Mouse (Mus musculus): ENCODE measurements around the gene Anapc5.

Anapc5 gene

DNA sequence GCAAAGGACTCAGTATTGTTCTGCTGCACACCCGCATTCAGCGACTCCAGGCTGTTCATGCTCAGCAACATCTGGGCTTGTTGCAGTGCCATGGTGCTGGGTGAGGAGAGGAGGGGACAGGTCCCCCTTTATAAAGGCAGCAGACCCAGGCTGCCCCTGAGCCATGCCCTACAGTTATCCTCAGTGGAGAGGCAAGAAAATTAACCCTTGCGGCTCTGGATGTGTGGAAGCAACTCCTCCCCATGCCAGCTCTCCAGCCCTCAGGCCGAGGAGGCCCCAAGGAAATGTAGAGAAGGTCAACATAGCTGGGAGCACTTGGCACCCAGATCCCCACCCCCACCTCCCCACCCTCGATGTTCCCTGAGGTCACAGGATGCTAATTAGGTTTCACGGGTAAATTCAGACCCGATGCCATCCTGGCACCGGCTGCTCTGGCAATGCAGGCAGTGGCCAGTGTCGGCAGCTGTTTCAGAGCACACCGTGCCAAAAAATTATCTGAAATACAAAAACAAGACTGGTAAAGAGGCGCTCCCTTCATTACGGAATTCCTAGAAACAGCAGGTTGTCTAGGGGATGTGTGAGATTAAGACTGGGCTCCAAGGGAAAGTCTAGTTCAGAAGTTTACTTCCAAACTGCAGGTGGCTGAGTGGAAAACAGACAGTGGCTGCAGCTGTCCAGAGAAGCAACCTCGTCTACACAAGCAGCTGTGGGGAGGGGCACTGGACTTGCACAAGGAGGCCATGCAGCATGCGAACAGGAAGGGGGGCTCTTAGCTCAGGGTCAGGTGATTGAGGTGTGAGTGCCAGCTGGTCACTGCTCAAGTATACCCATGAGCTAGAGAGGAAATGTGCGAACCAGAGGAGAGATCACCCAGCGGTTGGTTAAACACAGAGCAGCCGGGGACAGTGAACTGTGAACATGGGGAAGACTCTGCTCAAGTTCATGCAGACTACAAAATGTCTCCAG is 21.5 kb downstream of the Anapc5 start:
- no peak for DNase-seq (ENCODE audit: extremely low read depth, insufficient read length, low spot score)

DNA sequence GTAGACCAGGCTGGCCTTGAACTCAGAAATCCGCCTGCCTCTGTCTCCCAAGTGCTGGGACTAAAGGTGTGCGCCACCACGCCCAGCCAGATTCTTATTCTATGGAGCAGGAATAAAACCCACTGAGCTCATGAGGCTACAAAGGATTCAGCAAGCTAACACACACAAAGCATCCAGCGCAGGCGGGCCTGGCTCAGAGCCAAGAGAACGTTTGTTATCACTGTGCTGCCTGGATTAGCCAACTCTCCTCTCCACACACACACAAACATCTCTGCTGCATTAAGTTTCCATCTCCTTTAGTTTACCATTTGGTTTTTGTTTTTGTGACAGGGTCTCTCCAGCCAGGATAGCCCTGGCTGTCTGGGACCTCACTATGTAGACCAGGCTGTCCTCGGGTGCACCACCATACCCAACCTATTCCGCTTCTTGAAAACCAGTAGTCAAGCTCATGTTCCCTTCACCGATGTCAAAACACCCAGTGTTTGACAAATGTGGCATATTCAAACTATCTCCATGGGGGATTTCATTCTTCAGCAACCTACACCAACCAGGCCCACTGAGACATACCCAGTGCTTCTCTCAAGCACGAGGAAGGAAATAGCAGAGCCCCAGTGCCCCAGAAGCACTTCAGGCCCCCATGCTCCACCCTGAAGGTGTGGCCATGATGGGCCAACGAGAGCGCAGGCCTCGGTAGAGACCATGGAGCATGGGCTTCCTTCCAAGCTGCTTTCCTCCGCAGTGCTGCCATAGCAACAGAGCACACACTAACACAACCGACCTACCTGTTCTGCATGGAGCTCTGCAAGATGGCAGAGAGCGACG is 22.4 kb downstream of the Anapc5 start:
- DNase-seq (ENCODE audit: extremely low read depth, insufficient read length, low spot score) = no peak

DNA sequence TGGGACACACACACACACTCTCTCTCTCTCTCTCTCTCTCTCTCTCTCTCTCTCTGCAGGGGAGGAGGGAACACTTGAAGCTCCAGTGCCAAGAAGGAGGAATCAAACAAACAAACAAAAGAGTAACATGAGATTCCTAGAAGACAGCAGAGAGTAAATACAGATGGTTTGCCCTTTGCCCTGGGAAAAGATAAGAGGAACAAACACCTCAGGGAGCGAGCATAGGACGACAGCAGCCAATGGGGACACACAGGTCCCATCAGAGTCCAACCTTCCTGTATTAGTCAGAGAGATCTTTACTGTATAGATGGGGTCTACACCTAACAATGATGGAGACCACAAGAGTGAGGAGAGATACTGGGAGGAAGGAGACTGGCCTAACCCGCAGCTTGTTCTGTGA is 23.3 kb downstream of the Anapc5 start:
- no peak for DNase-seq (ENCODE audit: extremely low read depth, insufficient read length, low spot score)

DNA sequence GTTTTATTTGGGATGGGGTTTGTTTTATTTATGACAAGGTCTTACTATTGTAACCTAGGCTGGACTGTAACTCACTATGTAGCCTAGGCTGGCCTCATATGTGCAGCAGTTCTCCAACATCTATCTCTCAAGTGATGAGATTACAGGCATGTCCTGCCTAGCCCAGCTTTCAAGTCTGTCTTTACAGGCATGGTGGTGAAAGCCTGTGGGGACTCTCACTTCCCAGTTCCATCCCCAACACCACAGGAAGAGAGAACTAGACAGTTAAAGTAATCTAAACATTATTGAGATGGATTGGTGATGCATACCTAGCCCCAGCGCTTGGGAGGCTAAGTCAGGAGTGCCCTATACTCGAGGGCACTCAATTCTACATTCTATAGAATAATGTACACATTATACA is 32.4 kb downstream of the Anapc5 start:
- no peak for DNase-seq (ENCODE audit: extremely low read depth, insufficient read length, low spot score)

DNA sequence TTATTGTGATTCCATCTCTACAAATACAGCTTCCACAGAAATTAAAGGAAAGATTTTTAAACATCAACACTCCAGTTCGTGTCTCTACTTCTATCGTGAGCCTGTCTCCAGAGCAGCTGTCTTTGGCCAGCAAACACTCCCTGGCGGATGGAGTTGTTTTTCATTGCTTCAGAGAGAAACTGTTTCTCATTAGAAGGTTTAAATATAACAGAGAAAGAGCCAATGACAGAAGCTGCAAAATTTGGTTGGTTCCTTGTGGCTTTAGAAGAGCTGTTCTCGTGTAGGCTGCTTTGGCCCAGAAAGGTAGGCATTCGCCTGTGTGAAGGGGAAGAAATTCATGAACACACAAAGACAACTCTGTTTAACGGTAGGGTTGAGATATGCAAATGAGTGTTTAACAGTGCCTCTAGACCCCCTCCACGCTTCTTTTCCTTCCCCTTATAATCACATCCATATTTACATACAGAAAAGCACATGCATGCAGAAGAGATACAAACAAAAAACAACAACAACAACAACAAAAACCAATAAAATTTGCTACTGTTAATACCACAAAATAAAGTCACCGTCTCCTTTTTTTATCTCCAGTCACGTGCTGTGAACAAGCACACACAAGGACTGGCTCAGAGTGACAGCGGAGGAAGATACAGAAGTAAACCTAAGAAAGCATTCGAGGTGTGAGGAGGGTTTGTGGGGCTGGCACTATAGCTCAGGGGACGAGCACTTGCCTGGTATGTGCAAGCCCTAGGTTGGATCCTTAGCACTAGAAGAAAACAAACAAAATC is 34.9 kb downstream of the Anapc5 start:
- DNase-seq (ENCODE audit: extremely low read depth, insufficient read length, low spot score) = no peak

DNA sequence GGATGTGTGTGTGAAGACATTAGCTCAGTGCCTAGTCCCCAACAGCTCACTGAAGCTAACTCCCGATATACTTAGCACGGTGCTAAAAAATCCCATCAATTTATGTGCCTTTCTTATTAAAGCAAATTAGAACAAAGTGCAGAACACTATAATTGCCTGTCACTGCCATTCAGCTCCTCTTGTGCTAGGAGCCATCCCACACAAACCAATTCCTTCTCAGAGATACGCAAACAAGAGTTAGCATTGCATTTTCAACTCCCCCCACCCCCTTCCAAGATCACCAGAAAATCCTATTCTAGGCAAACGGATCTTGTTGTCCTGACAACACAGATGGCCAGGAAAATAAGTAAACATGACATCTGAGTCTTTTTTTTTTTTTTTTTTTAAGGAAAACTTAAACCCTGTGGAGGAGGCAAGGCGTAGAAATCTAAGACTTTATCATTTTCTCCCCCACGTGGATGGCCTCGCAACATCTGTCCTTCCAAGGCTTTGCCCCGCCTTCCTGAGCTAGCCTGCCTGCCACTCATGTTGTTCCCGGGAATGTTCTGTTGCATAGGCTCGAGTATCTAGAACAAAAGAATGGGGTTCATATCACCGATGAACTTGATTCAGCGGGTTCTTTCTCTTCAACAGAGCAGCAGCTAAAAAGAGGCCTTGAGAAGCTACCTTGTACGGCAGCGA is 37.3 kb downstream of the Anapc5 start:
- DNase-seq (ENCODE audit: extremely low read depth, insufficient read length, low spot score) = no peak

DNA sequence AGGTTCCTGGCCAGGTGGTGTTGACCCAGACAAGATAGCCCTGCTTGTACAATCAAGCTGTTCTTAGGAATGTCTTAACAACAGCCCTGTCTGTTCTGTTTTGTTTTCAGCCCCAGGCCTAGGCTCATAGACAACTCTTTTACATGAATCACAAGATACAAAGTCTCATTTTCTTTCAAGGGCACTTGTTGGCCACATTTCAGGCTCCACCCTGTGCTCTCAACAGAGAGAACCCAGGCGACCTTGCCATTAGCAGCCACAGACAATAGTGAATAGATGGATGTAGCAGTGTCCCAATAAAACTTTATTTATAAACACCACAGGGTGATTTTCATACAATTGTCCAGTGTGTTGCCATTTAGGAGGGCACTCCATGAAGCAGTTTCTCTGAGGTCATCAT is 39.1 kb downstream of the Anapc5 start:
- no peak for DNase-seq (ENCODE audit: extremely low read depth, insufficient read length, low spot score)

DNA sequence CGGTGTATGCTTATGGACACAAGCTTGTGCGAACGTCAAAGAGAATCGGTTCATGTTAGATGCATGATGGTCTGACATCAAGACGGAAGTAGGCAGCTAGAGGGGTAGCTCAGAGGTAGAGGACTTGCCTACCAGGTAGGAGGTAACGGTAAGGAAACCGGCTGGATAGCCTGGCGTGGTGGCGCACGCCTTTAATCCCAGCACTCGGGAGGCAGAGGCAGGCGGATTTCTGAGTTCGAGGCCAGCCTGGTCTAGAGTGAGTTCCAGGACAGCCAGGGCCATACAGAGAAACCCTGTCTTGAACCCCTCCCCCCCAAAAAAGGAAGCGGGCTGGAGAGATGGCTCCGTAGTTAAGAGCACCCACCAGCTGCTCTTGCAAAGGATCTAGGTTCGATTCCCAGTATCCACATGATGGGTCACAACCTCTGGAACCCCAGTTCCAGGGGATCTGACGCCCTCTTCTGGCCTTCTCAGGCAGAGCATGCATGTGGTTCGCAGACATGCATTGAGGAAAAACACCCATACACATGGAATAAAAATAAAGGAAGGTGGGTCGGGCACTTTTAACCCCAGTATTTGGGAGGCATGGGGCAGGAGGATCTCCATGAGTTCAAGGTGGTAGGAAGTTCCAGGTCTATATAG is 40.2 kb downstream of the Anapc5 start:
- no peak for DNase-seq (ENCODE audit: extremely low read depth, insufficient read length, low spot score)

DNA sequence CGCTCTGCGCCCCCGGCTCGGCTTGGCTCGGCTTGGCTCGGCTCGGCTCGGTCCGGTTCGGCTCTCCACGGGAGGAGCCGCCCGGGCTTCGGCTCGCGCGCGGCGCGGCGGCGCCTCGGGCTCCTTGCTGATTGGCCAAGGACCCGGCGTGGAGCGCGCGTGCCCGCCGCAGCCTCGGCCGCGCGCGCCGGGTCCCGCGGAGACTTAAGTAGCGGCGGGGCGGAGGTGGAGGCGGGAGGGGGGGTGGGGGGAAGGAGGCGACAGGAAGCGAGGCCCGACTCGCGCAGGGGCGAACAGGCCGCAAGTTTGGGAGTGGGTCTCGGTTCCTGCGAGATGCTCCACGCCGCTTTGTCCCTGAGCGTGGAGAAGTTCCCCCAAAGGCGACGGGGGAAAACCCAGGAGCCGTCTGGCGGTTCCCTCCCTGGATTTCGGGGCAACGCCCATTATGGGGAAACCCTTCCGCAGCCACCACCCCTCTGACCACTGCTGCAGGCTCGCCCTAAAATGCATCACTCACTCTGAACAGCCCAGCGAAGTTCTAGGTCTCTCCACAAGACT is 41.8 kb downstream of the Anapc5 start, which contains the start of gene Camkk2:
TSS of gene Camkk2 (minus strand) at position 133 of the 558 bp plus-strand sequence.
- DNase-seq (ENCODE audit: extremely low read depth, insufficient read length, low spot score) = peak; percentile 96

DNA sequence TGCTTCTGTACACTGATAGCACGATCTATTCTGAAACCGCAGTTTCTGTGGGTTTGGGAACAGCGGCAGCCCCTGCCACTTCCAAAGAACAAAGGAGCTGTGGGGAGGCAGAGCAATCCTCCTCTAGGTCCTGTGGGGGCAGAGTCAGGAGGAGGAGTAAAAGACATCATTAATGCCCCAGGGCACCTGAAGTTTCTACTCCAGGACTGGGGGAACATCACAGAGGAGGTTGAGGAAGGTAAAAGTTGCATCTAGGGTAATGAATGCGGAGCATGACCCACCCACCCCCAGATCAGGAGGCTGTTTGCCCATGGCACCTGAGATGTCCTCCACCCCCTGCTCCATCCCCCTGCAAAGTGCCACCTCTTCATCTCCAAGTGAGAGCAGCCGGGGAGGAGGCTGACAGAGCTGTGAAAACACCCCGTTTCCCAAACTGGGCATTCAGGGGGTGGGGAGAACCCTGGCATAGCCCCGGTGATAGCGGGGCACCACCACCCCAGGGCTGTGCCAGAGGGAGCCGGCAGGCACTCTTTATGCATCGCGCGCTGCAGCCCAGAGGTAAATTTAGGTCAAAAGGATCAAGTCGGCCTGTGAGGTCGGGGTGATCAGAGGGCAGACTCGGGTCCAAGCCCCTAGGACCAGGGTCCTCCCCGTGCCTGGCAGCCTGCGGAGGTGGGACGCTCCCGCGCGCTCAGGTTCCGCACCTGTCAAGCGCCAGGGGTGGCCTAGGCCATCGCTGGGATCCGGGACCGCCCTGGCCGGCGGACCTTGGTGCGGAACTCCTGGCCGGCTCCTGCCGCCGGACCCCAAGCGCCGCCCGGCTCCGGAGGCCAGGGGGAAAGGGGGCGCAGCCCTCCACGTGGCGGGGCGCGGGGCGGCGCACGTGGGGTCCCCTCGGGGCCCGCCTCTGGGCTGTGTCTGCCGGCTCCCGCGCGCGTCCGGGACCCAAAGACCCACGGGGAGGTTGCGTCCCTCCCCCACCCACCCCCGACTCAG is 42.6 kb downstream of the Anapc5 start:
- DNase-seq (ENCODE audit: extremely low read depth, insufficient read length, low spot score) = peak; percentile 46

DNA sequence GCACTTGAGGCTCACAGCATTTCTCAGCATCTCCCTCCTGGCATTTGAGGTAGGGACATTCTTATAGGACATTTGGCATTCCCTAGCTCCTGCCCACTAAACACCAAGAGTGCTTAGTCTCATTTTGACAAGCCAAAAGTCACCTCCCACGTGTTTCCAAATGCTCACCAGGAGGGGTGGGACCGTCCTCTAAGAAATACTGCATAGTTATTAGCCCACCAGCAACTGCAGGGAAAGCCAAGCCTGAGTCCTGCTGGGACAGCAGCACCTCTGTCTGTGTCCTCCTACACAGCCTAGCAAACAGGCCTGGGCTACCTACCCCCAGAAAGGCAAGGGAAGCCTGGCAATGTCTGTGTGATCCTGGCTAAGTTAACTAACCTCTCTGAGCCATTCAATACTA is 43.8 kb downstream of the Anapc5 start:
- no peak for DNase-seq (ENCODE audit: extremely low read depth, insufficient read length, low spot score)

DNA sequence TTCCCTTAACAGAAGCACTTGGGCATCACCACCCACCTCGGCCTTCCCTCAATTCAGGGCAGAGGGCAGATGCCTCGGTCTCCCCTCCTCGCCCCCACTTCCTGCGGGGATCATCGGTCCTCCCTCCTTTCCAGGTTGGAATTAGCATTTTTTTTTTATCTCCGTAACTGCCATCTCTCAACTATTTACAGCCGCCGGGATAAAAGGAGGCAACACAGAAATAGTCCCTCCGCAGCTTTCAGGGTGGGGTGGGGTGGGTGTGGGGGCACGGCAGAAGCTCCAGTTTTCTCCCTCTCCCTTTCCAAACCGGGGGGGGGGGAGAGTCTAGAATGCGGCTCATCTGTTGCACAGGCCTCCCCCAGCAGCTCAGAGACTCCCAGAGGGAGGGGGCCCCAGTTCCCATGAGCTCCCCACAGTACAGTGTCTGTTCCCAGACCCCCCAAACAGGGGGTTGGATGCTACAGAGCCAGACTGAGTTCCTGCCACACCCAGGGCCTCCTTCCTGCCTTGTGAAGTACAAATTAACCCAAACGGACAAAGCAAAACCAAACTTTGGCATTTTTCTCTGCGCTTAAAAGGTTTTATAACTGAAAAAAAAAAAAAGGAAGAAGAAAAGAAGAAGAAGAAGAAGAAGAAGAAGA is 45.4 kb downstream of the Anapc5 start:
- DNase-seq (ENCODE audit: extremely low read depth, insufficient read length, low spot score) = no peak

DNA sequence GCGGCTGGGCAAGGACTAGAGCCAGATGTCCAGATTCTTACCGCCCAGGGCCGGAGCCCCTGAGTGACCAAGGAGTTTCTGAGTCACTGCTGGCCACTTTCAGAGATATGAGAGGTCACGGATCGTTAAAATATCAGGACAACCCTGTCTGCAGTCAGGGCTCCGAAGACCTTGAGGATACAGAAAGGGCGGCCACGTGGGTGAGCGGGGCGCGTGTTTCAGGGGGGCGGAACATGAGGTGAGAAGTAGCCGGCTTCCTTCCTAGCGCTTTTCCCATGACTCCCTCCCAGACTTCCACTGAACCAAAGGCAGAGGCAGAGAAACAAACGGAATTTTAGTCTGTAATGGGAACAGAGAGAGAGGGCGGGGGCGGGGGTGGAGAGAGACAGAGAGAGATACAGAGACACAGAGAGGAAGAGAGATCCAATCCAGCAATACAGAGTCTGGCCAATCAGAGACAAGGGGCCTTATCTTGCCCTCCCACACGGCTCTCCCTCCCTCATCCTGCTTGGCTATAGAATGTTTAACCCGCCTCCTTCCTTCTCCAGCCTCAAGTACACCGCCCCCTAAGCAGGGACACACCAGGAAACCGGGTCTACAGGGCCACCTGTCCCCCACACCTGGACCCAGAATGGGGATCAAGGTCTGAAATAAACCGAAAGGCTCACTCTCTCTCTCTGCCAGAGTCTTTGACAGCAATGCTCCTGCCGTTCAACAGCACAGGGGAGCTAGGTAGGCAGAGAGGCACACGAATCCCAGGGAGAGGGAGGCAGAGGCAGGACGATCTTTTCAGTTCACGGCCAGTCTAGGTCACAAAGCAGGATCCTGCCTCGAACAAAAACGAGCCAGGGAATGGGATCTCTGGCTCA is 46.2 kb downstream of the Anapc5 start:
- no peak for DNase-seq (ENCODE audit: extremely low read depth, insufficient read length, low spot score)

DNA sequence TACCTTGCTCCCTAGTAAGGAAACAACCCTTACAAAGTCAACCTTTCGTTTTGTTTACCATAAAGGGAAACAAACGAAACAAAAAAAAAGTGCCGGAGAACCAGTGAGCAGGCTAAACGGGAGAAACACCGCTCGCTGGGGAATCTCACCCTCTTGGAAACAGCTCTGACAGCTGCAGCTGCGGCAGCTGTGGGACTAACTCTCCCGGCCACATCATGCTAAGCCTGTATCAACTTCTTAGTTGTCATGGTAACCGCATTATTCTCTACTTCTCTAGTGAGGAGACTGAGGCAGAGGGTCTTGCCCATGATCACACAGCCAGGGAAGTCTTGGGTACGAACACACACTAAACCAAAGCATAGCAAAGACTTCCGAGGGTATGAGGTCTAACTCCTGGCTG is 47.4 kb downstream of the Anapc5 start:
- DNase-seq (ENCODE audit: extremely low read depth, insufficient read length, low spot score) = no peak

DNA sequence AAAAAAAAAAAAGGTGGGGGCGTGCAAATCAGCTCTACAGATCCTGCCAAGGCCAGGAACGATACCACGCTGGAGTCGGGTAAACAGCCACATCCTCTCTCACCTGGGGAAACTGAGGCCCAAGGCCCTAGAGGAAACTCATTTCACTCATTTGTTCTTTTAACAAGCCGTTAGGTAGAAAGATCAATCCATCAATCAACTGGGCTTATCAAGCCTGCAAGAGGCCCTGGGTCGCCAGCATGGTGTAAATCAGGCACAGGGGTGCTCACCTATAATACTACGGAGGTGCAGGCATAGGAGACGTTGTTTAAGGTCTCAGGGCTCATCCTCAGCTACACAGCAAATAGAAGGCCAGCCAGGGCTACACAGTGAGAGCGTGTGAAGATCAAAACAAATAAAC is 49.7 kb downstream of the Anapc5 start:
- DNase-seq (ENCODE audit: extremely low read depth, insufficient read length, low spot score) = no peak

DNA sequence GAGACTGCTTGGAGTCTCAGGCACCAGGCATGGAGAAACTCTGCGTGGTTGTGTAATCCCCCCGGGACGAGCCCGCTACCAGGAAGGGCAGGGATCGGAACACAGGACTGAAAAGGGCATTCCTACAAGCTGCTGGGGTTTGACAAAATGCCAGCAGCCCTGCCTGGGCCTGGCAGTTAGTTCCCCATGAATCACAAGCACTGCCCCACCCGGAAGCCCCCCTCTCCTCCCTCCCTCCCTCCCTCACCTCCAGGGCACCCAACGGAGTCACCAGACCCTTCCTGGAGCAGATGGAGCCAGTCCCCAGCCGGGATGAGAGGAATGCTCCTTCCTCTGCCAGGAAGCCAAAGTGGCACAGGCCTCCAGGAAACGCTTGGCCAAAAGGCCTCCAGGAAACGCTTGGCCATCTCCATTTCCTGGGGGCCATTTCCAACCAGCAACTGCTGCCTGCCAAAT is 50.3 kb downstream of the Anapc5 start:
- DNase-seq (ENCODE audit: extremely low read depth, insufficient read length, low spot score) = peak; percentile 92

DNA sequence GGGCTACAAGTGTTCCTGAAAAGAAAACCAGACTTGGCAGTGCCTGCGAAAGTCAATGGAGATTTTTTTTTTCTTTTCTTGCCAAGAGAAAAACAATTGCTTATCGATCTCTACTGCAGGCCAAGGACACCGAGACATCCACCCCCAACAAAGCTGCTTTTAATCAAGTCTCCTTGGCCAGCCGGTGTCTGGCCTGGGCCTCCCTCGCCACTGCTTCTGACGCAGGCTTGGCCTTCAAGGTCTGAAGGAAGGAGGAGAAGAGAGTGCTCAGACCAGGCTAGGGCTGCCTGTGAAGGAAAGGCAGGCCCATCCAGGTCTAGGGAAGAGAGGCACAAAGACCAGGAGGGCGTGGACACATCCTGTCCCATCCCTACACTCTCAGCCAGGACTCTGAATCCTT is 50.8 kb downstream of the Anapc5 start:
- no peak for DNase-seq (ENCODE audit: extremely low read depth, insufficient read length, low spot score)

All from 3134 (cell line).